Mouse (Mus musculus): ENCODE results near the gene Senp2. TPM values are rescaled to one million over a fixed set of nuclear protein-coding genes. Genes with fewer than 3 reads are reported as not detected.

Gene Senp2
- total and polyA plus RNA-seq, 3 experiments, result 31.7 to 54.7 TPM; not detected in 1

DNA sequence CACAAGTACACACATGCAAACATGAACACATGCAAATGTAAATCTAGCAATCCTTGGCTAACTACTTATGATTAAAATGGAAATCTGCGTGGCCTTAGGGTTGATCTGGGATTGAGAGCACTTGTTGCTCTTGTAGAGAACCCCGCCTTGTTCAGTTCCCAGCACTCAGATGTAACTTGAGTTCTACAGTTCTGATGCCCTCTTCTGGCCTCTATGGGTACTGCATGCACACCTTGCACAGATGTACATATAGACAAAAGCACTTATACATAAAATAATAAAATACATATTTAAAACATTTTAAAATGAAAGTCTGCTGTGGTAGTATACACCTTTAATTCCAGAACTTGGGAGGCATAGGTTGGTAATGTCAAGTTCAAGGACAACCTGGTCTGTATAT is 12.8 kb downstream of the Senp2 start:
- peaks cover 0 to 4% of the 10 kb centered on the region in 2 experiments; a peak in 2 of 4 replicates for H3K4me1 ChIP-seq (ENCODE audit: control insufficient read depth in 1 of 2, insufficient read depth in 2 of 2, low read length in 2 of 2)
- peaks cover 7 to 32% of the 10 kb centered on the region in 2 experiments for H3K36me3 ChIP-seq (ENCODE audit: control insufficient read depth in 1 of 2, insufficient read depth in 2 of 2, low read length in 2 of 2)
- no peak overlapping the region for H3K27ac ChIP-seq (ENCODE audit: control insufficient read depth, low read depth, low read length)
- no peaks in the 10 kb centered on the region for H3K79me2 ChIP-seq (ENCODE audit: control insufficient read depth, insufficient read depth, low read length, poor library complexity)
- TF ChIP-seq RAD21 (IDR thresholded peaks at IDR 0.05; ENCODE audit: low read depth, low read length), result peak; percentile 36
- TF ChIP-seq CHD1 (IDR thresholded peaks at IDR 0.05; ENCODE audit: low read depth, low read length), result no peak
- no peak for TF ChIP-seq EP300 (IDR thresholded peaks at IDR 0.05; ENCODE audit: low read depth in 1 of 2, low read length in 2 of 2)
- TF ChIP-seq SMC3 (IDR thresholded peaks at IDR 0.05; ENCODE audit: low read depth, low read length), result peak; percentile 42
- TF ChIP-seq CTCF (IDR thresholded peaks at IDR 0.05 in 2 of 3, conservative IDR thresholded peaks at IDR 0.05 in 1 of 3; ENCODE audit: control insufficient read depth in 1 of 3, insufficient read depth in 1 of 3, low read depth in 2 of 3, low read length in 3 of 3, poor library complexity in 1 of 3, severe bottlenecking in 1 of 3), result peak; percentile 26 to 58 (median 48)
- TF ChIP-seq TAL1 (IDR thresholded peaks at IDR 0.05; ENCODE audit: low read length), result no peak
- TF ChIP-seq ZNF384 (IDR thresholded peaks at IDR 0.05; ENCODE audit: low read depth, low read length), result no peak
- no peak for TF ChIP-seq CHD2 (IDR thresholded peaks at IDR 0.05; ENCODE audit: low read length)
- no peaks in the 10 kb centered on the region for H3K27me3 ChIP-seq (ENCODE audit: control insufficient read depth in 1 of 2, insufficient read depth in 2 of 2, low read length in 2 of 2)
- H3K9me3 ChIP-seq (replicated peaks; ENCODE audit: insufficient read depth, low read length), result no peaks in the 10 kb centered on the region
- H3K4me3 ChIP-seq (ENCODE audit: control insufficient read depth in 1 of 2, insufficient read depth in 1 of 2, low read depth in 2 of 2, low read length in 2 of 2), result no peak overlapping the region
- H3K9ac ChIP-seq (ENCODE audit: control insufficient read depth, low read depth, low read length, poor library complexity, severe bottlenecking), result no peak overlapping the region
- DNase-seq (ENCODE audit: low read depth, low spot score), result peak; percentile 73

DNA sequence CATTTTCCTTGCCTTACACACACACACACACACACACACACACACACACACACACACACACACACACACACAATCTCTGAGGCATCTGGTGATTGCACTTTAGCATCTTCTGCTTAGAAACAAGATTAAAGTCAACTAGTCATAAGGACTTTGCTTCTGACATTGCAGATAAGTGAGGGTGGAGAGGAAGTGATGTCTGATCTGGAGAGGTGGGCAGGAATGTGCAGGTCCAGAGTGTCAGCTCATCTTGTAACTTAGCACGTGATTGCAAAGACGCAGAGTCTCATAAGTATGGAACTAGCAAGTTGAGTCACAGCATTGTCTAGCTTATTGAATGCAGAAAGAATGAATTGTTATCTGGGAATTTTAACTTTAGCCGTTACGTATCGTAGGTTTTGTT is 18.2 kb downstream of the Senp2 start:
- no peak overlapping the region for H3K9ac ChIP-seq (ENCODE audit: control insufficient read depth, low read depth, low read length, poor library complexity, severe bottlenecking)
- H3K79me2 ChIP-seq (ENCODE audit: control insufficient read depth, insufficient read depth, low read length, poor library complexity), result no peaks in the 10 kb centered on the region
- H3K27ac ChIP-seq (ENCODE audit: control insufficient read depth, low read depth, low read length), result no peak overlapping the region
- H3K27me3 ChIP-seq (ENCODE audit: control insufficient read depth in 1 of 2, insufficient read depth in 2 of 2, low read length in 2 of 2), result no peaks in the 10 kb centered on the region
- peak; percentile 32 for DNase-seq (ENCODE audit: low read depth, low spot score)
- H3K36me3 ChIP-seq (ENCODE audit: control insufficient read depth in 1 of 2, insufficient read depth in 2 of 2, low read length in 2 of 2), result peaks cover 7 to 35% of the 10 kb centered on the region in 2 experiments
- H3K4me1 ChIP-seq (ENCODE audit: control insufficient read depth in 1 of 2, insufficient read depth in 2 of 2, low read length in 2 of 2), result peaks cover 3 to 4% of the 10 kb centered on the region in 2 experiments; a peak in 2 of 4 replicates
- no peaks in the 10 kb centered on the region for H3K9me3 ChIP-seq (replicated peaks; ENCODE audit: insufficient read depth, low read length)
- H3K4me3 ChIP-seq (ENCODE audit: control insufficient read depth in 1 of 2, insufficient read depth in 1 of 2, low read depth in 2 of 2, low read length in 2 of 2), result no peak overlapping the region
- TF ChIP-seq TCF12 (IDR thresholded peaks at IDR 0.05; ENCODE audit: low read depth, low read length), result no peak
- no peak for TF ChIP-seq EP300 (IDR thresholded peaks at IDR 0.05; ENCODE audit: low read depth in 1 of 2, low read length in 2 of 2)
- no peak for TF ChIP-seq POLR2AphosphoS5 (IDR thresholded peaks at IDR 0.05; ENCODE audit: borderline replicate concordance, low read depth, low read length)
- TF ChIP-seq USF2 (IDR thresholded peaks at IDR 0.05; ENCODE audit: borderline replicate concordance in 1 of 2, insufficient read depth in 1 of 2, low read depth in 1 of 2, low read length in 2 of 2), result no peak
- no peak for TF ChIP-seq UBTF (IDR thresholded peaks at IDR 0.05; ENCODE audit: borderline replicate concordance, insufficient read depth, low read depth, low read length)
- TF ChIP-seq NRF1 (IDR thresholded peaks at IDR 0.05; ENCODE audit: insufficient read depth, low read depth, low read length, poor library complexity, severe bottlenecking), result no peak
- TF ChIP-seq CHD2 (IDR thresholded peaks at IDR 0.05; ENCODE audit: low read length), result no peak
- TF ChIP-seq CTCF (IDR thresholded peaks at IDR 0.05 in 2 of 3, conservative IDR thresholded peaks at IDR 0.05 in 1 of 3; ENCODE audit: control insufficient read depth in 1 of 3, insufficient read depth in 1 of 3, low read depth in 2 of 3, low read length in 3 of 3, poor library complexity in 1 of 3, severe bottlenecking in 1 of 3), result no peak
- no peak for TF ChIP-seq ETS1 (IDR thresholded peaks at IDR 0.05; ENCODE audit: low read depth, low read length)
- TF ChIP-seq CHD1 (IDR thresholded peaks at IDR 0.05; ENCODE audit: low read depth, low read length), result no peak
- no peak for TF ChIP-seq TAL1 (IDR thresholded peaks at IDR 0.05; ENCODE audit: low read length)
- no peak for TF ChIP-seq MXI1 (IDR thresholded peaks at IDR 0.05; ENCODE audit: low read depth, low read length)
